Mouse (Mus musculus) embryonic facial prominence, embryonic 15.5 days (tissue): Measurements from ENCODE around the gene Sema3b. TPM values are rescaled to one million over a fixed set of nuclear protein-coding genes. Genes with fewer than 3 reads are reported as not detected.

Experiments used
- ATAC-seq: fragments of 200-750 bp; cut with Nextera tagmentation; 2 replicates; pipeline ENCODE4 v1.8.0; 2017; ENCODE audit warnings: low read depth, moderate TSS enrichment; ENCODE audit not compliant: insufficient number of reproducible peaks, low FRiP score, low TSS enrichment
- H3K27ac ChIP-seq: fragments of 300-500 bp; sonication (generic); replicated peaks from 2 replicates; pipeline ENCODE4 v1.5.1; 2015; ENCODE audit warnings: mild to moderate bottlenecking, inconsistent platforms
- H3K27me3 ChIP-seq: fragments of 300-500 bp; sonication (generic); 2 replicates; pipeline ENCODE4 v1.6.1; 2015; ENCODE audit warnings: inconsistent platforms
- H3K36me3 ChIP-seq: fragments of 300-500 bp; sonication (generic); 2 replicates; pipeline ENCODE4 v1.6.1; 2015; ENCODE audit warnings: mild to moderate bottlenecking, inconsistent platforms
- H3K4me1 ChIP-seq: fragments of 300-500 bp; sonication (generic); 2 replicates; pipeline ENCODE4 v1.6.1; 2015; ENCODE audit warnings: inconsistent platforms
- H3K4me2 ChIP-seq: fragments of 300-500 bp; sonication (generic); replicated peaks from 2 replicates; pipeline ENCODE4 v1.6.1; 2015; ENCODE audit warnings: mild to moderate bottlenecking, inconsistent platforms
- H3K4me3 ChIP-seq: fragments of 300-500 bp; sonication (generic); replicated peaks from 2 replicates; pipeline ENCODE4 v1.5.1; 2015; ENCODE audit warnings: mild to moderate bottlenecking, inconsistent platforms
- H3K9ac ChIP-seq: fragments of 300-500 bp; sonication (generic); 2 replicates; pipeline ENCODE4 v1.6.1; 2015; ENCODE audit warnings: inconsistent platforms
- H3K9me3 ChIP-seq: fragments of 300-500 bp; sonication (generic); replicated peaks from 2 replicates; pipeline ENCODE4 v1.6.1; 2016; ENCODE audit warnings: inconsistent platforms
- WGBS: fragments of 180-500 bp; shearing (Covaris S2); methylation state at CpG from one replicate; pipeline ENCODE4 v1.1.7; 2015; 5-methylcytosine and 5-hydroxymethylcytosine counted together
- polyA plus RNA-seq: library from polyadenylated mRNA; unstranded; fragments of >200 nt; fragmentation: Nextera tagmentation; extraction: Ambion mirVana; gene quantifications from 2 replicates; pipeline ENCODE4 v1.2.1, GENCODE M21; 2015

Gene Sema3b
- polyA plus RNA-seq, 1 experiment from 2014 or later, result 21.2 TPM

DNA sequence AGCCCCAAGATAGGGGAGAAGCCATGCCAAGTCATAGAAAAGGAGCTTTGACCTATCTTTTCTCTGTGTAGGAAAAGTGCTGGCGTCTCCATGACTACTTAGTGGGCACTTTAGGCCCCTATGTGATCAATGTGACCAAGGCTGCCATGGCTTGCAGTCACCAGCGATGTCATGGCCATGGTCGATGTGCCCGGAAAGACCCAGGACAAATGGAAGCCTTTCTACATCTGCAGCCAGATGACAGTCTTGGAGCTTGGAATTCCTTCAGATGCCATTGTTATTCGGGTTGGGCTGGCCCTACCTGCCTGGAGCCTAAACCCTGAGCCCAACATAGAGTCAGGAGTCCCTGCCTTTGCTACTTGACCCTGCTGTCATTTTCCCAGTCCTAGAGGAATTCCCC, 22.5 kb downstream of the Sema3b start:
- H3K36me3 ChIP-seq, result peaks cover 37% of the 10 kb centered on the region
- peaks cover 28% of the 10 kb centered on the region for H3K4me1 ChIP-seq
- no peaks in the 10 kb centered on the region for H3K9me3 ChIP-seq
- ATAC-seq, result no peak
- H3K27me3 ChIP-seq, result no peaks in the 10 kb centered on the region
- H3K4me3 ChIP-seq, result no peak overlapping the region
- H3K4me2 ChIP-seq, result no peak overlapping the region
- 89% methylated on average over 5 of the region's 5 CpGs for WGBS
- no peak overlapping the region for H3K9ac ChIP-seq
- H3K27ac ChIP-seq, result no peak overlapping the region

DNA sequence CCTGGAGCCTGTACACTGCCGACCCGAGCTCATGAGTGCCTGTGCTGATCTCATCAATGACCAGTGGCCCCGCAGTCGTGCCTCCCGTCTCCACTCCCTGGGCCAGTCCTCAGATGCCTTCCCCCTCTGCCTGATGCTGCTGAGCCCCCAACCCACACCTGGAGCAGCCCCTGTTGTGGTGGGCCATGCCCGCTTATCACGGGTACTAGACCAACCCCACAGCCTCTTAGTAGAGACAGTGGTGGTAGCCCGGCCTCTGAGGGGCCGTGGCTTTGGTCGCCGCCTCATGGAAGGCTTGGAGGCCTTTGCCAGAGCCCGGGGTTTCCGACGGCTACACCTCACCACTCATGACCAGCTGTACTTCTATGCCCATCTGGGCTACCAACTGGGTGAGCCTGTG, 25.9 kb downstream of the Sema3b start:
- no peak overlapping the region for H3K4me2 ChIP-seq
- WGBS, result 90% methylated on average over 14 of the region's 14 CpGs
- no peak overlapping the region for H3K27ac ChIP-seq
- no peaks in the 10 kb centered on the region for H3K27me3 ChIP-seq
- peaks cover 16% of the 10 kb centered on the region for H3K36me3 ChIP-seq
- H3K9me3 ChIP-seq, result no peaks in the 10 kb centered on the region
- no peak for ATAC-seq
- H3K9ac ChIP-seq, result no peak overlapping the region
- peaks cover 41% of the 10 kb centered on the region for H3K4me1 ChIP-seq
- H3K4me3 ChIP-seq, result no peak overlapping the region

DNA sequence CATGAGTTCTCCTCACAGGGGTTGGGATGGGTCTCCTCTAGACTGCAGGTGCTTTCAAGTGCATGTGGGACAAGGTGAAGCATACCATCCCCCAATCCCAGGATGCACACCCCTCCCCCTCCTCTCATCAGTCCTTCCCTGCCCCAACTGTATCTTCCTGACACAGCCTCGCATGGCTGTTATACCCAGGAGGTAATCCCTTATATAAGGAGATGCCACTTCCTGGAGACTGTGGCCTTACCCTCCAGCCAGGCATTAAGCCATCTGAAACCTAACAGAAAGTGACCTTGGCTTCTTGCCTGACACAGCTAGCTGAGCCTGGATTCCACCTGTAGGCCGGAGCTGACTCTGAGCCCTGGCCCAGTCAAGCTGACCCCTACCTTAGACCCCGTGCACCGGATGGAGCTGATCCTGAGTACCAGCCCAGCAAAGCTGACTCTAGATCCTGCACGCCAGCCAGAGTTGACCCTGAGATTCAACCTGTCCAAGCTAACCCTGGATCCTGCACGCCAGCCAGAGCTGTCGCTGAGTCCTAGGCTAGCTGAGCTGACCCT, 26.4 kb downstream of the Sema3b start:
- Histone ChIP-seq H3K4me3 (no peak overlapping the region), H3K27ac (no peak overlapping the region), H3K9me3 (no peaks in the 10 kb centered on the region), H3K4me1 (peaks cover 44% of the 10 kb centered on the region), H3K4me2 (no peak overlapping the region), H3K9ac (no peak overlapping the region), H3K36me3 (peaks cover 16% of the 10 kb centered on the region), H3K27me3 (no peaks in the 10 kb centered on the region)
- WGBS, result 85% methylated on average over 7 of the region's 7 CpGs
- no peak for ATAC-seq

DNA sequence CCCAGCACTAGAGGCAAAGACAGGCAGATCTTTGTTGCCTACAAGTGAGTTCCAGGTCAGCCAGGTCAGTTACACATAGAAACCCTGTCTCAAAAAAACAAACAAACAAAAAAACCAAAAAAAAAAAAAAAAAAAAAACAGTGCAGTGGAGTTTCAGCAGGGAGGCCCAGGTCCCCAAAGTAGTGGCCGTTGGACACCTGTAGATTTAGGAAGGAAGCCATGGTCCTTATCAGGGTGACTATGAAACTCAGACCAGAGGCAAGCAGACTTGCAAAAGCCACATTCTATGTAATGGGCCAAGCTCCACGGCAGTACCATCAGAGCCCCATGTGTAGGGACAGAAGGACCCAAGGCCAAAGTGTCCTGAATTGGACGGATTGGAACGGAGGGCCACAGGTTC, 27.4 kb downstream of the Sema3b start:
- no peaks in the 10 kb centered on the region for H3K27me3 ChIP-seq
- WGBS, result 66% methylated on average over 4 of the region's 4 CpGs
- peak overlapping the region; percentile 73 for H3K4me2 ChIP-seq
- no peaks in the 10 kb centered on the region for H3K9me3 ChIP-seq
- H3K9ac ChIP-seq, result peak overlapping the region; percentile 68
- peak overlapping the region; percentile 97 for H3K27ac ChIP-seq
- H3K36me3 ChIP-seq, result peaks cover 16% of the 10 kb centered on the region
- H3K4me1 ChIP-seq, result peaks cover 54% of the 10 kb centered on the region
- ATAC-seq, result no peak
- peak overlapping the region; percentile 65 for H3K4me3 ChIP-seq

DNA sequence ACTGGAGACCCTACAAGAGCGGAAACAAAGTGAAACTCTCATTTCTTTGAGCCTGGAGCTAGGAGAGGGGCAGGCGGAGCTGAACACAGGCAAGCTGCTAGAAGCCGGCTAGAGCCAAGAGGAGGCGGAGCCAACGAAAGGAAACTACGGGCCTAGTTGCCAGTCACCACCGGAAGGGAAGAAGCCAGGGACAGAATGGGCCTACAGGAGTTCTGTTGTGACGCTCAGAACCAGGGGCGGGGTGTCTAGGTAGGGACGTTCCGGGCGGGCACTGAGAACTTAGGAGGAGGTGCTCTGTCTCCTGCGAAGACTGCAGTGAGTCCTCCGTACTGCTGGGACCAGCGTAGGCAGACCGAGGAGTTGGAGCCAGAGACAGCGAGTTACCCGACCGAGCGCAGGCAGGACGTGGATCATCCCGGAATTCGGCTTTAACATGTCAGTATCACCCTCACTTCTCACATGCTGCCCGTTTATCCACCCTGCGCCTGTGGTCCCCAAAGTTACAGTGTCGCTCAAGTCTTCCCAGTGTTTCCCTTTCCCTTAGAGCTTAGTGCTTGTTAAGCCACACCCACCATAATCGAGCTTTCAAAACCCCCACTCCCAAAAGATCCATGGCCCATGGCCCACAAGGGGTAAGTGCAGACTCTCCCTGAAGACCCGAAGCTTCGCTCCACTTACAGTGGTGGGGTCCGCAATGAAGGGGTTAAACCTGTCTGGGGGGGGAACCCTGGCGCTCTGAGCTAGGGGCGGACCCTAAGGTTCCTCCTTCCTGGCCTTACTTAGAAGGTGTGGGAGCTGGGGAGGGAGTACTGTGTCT, 28.3 kb downstream of the Sema3b start, which contains the start of gene Hyal3:
Gene Hyal3 (plus strand): TSS at position 318 of the 817 bp plus-strand sequence.
- Histone ChIP-seq H3K4me1 (peaks cover 63% of the 10 kb centered on the region), H3K27me3 (no peaks in the 10 kb centered on the region), H3K9me3 (no peaks in the 10 kb centered on the region), H3K4me3 (peak within 1 kb of the TSS; percentile 65), H3K36me3 (peaks cover 16% of the 10 kb centered on the region), H3K27ac (peak within 1 kb of the TSS; percentile 97), H3K9ac (peak within 1 kb of the TSS; percentile 68), H3K4me2 (peak within 1 kb of the TSS; percentile 73)
- ATAC-seq, result peak; percentile 83
- WGBS, result under 1% methylated on average over 32 of the region's 32 CpGs

DNA sequence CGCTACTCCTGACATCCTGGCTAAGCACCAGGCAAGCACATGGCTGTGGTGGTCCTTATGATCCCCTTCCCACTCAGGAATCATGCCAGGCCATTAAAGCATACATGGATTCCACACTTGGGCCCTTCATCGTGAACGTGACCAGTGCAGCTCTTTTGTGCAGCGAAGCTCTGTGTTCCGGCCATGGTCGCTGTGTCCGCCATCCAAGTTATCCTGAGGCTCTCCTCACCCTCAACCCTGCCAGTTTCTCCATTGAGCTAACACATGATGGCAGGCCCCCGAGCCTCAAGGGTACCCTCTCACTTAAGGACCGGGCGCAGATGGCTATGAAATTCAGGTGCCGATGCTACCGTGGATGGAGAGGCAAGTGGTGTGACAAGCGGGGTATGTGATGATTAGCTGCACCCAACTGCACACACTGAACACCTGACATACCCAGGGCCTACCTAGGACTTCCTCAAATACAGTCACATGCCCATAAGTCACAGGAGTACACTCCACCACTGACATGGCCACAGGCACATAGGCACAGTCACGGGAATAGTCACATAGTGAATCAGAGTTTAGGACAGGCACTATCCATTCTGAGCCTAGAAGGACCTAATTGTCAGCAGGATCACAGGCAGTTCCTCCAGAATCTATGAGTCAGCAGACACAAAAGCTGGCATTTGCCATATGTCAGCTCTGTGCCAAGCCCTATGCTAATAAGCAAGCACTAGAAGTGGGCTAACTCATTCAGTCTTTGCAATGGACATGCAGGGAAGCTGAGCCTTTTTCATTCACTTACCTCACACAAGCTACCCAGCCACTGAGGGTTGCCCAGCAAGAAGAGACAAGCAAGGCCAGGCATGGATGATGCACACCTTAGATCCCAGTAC, 29.8 kb downstream of the Sema3b start:
- WGBS, result 91% methylated on average over 14 of the region's 14 CpGs
- Histone ChIP-seq H3K27ac (peak overlapping the region; percentile 97), H3K9ac (no peak overlapping the region), H3K4me2 (peak overlapping the region; percentile 73; the same call in 1 of the 2 replicates), H3K27me3 (no peaks in the 10 kb centered on the region), H3K9me3 (no peaks in the 10 kb centered on the region), H3K4me3 (0 out of 2 replicates have a peak overlapping the region, but pooled peaks have one; percentile 65), H3K36me3 (peaks cover 24% of the 10 kb centered on the region), H3K4me1 (peaks cover 65% of the 10 kb centered on the region)
- ATAC-seq, result no peak

DNA sequence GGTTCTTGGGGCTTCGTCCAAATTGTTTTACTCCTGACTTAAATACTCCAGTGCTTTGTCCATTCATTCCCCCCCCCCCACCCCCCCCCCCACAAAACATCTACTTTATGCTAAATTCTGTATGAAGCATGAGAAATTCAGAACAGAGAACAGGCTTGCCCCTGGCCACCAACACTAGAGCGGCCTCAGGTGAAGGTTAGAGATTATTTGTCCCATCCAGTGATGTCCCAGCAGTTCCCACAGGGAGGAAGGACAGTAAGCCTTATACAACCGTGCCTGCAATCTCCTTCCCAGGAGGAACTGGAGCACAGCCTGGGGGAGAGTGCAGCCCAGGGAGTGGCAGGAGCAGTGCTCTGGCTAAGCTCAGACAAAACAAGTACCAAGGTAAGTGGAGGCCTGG, 30.4 kb downstream of the Sema3b start, which contains the start of gene Naa80:
Gene Naa80 (plus strand): TSS at position 301 of the 400 bp plus-strand sequence.
- H3K36me3 ChIP-seq, result peaks cover 22% of the 10 kb centered on the region
- peaks cover 65% of the 10 kb centered on the region for H3K4me1 ChIP-seq
- no peak for ATAC-seq
- H3K4me3 ChIP-seq, result 0 out of 2 replicates have a peak within 1 kb of the TSS, but pooled peaks have one; percentile 65
- H3K27ac ChIP-seq, result peak within 1 kb of the TSS; percentile 97
- no peaks in the 10 kb centered on the region for H3K9me3 ChIP-seq
- H3K9ac ChIP-seq, result no peak within 1 kb of the TSS
- peak within 1 kb of the TSS; percentile 73 for H3K4me2 ChIP-seq
- no peaks in the 10 kb centered on the region for H3K27me3 ChIP-seq
- WGBS, result 74% methylated on average over 3 of the region's 3 CpGs

DNA sequence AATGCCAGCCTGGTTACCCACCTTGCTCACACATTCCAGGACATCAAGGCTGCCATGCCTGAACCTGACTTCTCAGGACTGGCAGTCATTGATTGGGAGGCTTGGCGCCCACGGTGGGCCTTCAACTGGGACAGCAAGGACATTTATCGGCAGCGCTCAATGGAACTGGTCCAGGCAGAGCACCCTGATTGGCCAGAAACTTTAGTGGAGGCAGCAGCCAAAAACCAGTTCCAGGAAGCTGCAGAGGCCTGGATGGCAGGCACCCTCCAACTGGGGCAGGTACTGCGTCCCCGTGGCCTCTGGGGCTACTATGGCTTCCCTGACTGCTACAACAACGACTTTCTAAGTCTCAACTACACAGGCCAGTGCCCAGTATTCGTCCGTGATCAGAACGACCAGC, 31.2 kb downstream of the Sema3b start:
- Histone ChIP-seq H3K4me2 (no peak overlapping the region; the same call in 1 of the 2 replicates), H3K9me3 (no peaks in the 10 kb centered on the region), H3K36me3 (peaks cover 22% of the 10 kb centered on the region), H3K27ac (no peak overlapping the region), H3K27me3 (no peaks in the 10 kb centered on the region), H3K4me1 (peaks cover 65% of the 10 kb centered on the region), H3K4me3 (no peak overlapping the region), H3K9ac (no peak overlapping the region)
- WGBS, result 92% methylated on average over 10 of the region's 10 CpGs
- ATAC-seq, result no peak

DNA sequence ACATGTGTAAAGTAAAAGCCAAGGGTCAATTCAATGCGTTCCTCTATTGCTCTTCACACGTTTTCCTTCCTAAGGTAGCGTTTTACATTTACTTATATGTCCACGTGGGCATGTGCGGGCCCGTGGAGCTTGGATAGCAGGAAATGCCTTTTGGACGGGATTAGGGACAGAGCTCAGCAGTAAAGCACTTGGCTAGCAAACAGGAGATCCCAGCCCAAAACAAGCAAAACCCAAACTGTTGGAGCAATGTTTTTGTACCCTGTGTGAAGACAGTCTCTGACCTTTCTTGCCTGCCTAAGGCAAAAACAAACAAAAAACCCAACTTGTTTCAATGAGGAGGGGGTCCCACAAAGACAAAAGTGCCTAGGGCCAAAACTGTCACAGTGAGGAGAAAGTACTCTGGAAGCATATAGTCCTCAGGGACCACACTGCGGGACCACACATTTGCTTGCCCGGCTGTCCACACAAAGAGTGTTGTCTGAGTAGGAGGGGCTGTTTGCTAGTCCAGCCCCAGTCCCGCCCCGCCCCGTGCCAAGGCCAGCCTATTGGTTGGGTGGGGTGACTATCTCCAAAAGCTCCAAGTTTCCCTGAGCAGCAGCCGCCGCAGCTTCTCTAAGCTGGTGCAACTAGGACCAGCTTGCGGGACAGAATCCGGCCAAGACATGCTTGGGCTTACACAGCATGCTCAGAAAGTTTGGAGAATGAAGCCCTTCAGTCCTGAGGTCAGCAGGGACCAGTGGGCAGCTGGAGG, 32.5 kb downstream of the Sema3b start, which contains the start of gene Hyal1:
Gene Hyal1 (plus strand): TSS at position 571 of the 751 bp plus-strand sequence.
- peak; percentile 64 for ATAC-seq
- peak within 1 kb of the TSS; percentile 91 for H3K27ac ChIP-seq
- peak within 1 kb of the TSS; percentile 45 for H3K4me3 ChIP-seq
- 14% methylated on average over 16 of the region's 16 CpGs for WGBS
- peak within 1 kb of the TSS; percentile 57 for H3K4me2 ChIP-seq
- H3K4me1 ChIP-seq, result peaks cover 62% of the 10 kb centered on the region
- 0 out of 2 replicates have a peak within 1 kb of the TSS, but pooled peaks have one; percentile 24 for H3K9ac ChIP-seq
- H3K9me3 ChIP-seq, result no peaks in the 10 kb centered on the region
- H3K36me3 ChIP-seq, result peaks cover 32% of the 10 kb centered on the region
- no peaks in the 10 kb centered on the region for H3K27me3 ChIP-seq

DNA sequence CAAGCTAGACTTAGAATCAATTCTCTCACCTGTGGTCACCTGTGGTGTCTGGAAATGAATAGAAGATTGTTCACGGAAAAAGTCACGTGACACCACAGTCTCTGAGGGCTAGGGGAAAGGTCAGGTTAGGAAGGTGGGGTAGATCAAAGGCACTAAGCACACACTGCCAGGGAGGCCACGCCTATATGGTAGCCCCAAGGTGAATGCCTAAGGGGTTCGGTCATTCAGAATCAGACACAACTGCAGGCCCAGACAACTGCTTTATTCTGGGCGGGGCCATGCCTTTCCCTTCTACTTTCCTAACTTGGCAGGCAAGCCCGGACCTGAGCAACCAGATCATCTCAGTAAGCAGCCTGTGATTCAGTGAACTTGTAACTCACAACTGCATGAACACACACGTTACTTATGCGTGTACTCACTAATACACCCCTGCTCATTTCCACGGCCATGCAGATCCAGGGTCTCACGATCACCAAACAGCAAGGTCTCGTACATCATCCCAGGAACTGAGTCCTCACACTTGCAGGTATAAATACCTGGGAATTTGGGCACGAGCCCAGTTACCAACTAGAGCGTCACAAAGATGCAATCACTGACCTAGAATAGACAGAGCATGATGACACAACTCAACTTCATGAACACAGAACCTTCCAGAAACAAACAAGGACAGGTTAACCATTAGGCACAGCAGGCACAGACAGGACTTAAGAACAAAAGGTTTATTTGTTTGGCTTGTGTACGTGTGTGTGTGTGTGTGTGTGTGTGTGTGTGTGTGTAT, 33.3 kb downstream of the Sema3b start:
- H3K27ac ChIP-seq, result peak overlapping the region; percentile 91
- 0 out of 2 replicates have a peak overlapping the region, but pooled peaks have one; percentile 57 for H3K4me2 ChIP-seq
- 65% methylated on average over 14 of the region's 14 CpGs for WGBS
- no peaks in the 10 kb centered on the region for H3K27me3 ChIP-seq
- peaks cover 39% of the 10 kb centered on the region for H3K36me3 ChIP-seq
- H3K4me1 ChIP-seq, result peaks cover 64% of the 10 kb centered on the region
- no peaks in the 10 kb centered on the region for H3K9me3 ChIP-seq
- no peak overlapping the region for H3K9ac ChIP-seq
- no peak for ATAC-seq
- 0 out of 2 replicates have a peak overlapping the region, but pooled peaks have one; percentile 45 for H3K4me3 ChIP-seq
